Mouse (Mus musculus) MEL (cell line): ENCODE measurements around the gene 2010300C02Rik. TPM values are rescaled to one million over a fixed set of nuclear protein-coding genes. Genes with fewer than 3 reads are reported as not detected.
A peak's percentile ranks its signal among the peaks of the same experiment; 100 is the strongest.

Source experiments
- DNase-seq: peaks from one replicate; pipeline ENCODE4 v3.0.0; 2011; ENCODE audit warnings: low read depth, low spot score
- H3K27ac ChIP-seq: 2 replicates; pipeline ENCODE4 v1.5.1; 2012; ENCODE audit warnings: low read depth, mild to moderate bottlenecking, control low read depth, low read length, moderate library complexity; ENCODE audit not compliant: control insufficient read depth
- H3K27me3 ChIP-seq, 2 experiments: fragments of 150-350 bp in 1 of 2; sonication (generic) in 1 of 2; 2 replicates each; pipeline ENCODE4 v1.6.1; 2012; ENCODE audit warnings: low read length in 2 of 2, mild to moderate bottlenecking in 2 of 2, improper control_type of control experiment in 1 of 2, moderate library complexity in 1 of 2; ENCODE audit not compliant: insufficient read depth in 2 of 2, control insufficient read depth in 1 of 2
- H3K36me3 ChIP-seq, 2 experiments: 2 replicates each; pipeline ENCODE4 v1.6.1; 2012 to 2014; ENCODE audit warnings: low read length in 2 of 2, improper control_type of control experiment in 1 of 2, inconsistent platforms in 1 of 2, mild to moderate bottlenecking in 1 of 2; ENCODE audit not compliant: insufficient read depth in 2 of 2, control insufficient read depth in 1 of 2
- H3K4me1 ChIP-seq, 2 experiments: fragments of 150-350 bp in 1 of 2; sonication (generic) in 1 of 2; 2 replicates each; pipeline ENCODE4 v1.6.1; 2012; ENCODE audit warnings: low read length in 2 of 2, improper control_type of control experiment in 1 of 2, mild to moderate bottlenecking in 1 of 2; ENCODE audit not compliant: insufficient read depth in 2 of 2, control insufficient read depth in 1 of 2
- H3K4me3 ChIP-seq, 2 experiments: fragments of 150-350 bp in 1 of 2; sonication (generic) in 1 of 2; 2 replicates each; pipeline ENCODE4 v1.5.1; 2012; ENCODE audit warnings: low read depth in 2 of 2, low read length in 2 of 2, mild to moderate bottlenecking in 2 of 2, moderate library complexity in 2 of 2, control low read depth in 1 of 2, improper control_type of control experiment in 1 of 2; ENCODE audit not compliant: control insufficient read depth in 1 of 2, insufficient read depth in 1 of 2
- H3K79me2 ChIP-seq: 2 replicates; pipeline ENCODE4 v1.6.1; 2012; ENCODE audit warnings: mild to moderate bottlenecking, low read length, moderate library complexity; ENCODE audit not compliant: control insufficient read depth, poor library complexity, insufficient read depth
- H3K9ac ChIP-seq: 2 replicates; pipeline ENCODE4 v1.6.1; 2012; ENCODE audit warnings: low read depth, mild to moderate bottlenecking, control low read depth, low read length, moderate library complexity; ENCODE audit not compliant: control insufficient read depth, poor library complexity, severe bottlenecking
- H3K9me3 ChIP-seq: fragments of 150-350 bp; sonication (generic); replicated peaks from 2 replicates; pipeline ENCODE4 v1.6.1; 2012; ENCODE audit warnings: mild to moderate bottlenecking, low read length, improper control_type of control experiment, moderate library complexity; ENCODE audit not compliant: insufficient read depth
- BHLHE40 ChIP-seq: IDR thresholded peaks from 2 replicates; pipeline ENCODE4 v1.6.1; 2012; ENCODE audit warnings: low read depth, mild to moderate bottlenecking, inconsistent platforms, low read length, improper control_type of control experiment, borderline replicate concordance
- CHD1 ChIP-seq: IDR thresholded peaks from 2 replicates; pipeline ENCODE4 v1.6.1; 2012; ENCODE audit warnings: low read depth, mild to moderate bottlenecking, inconsistent platforms, low read length, improper control_type of control experiment
- CTCF ChIP-seq, 3 experiments: IDR thresholded peaks in 2 of 3; conservative IDR thresholded peaks in 1 of 3; 2 replicates each; pipeline ENCODE4 v1.5.1; 2011 to 2012; ENCODE audit warnings: low read length in 3 of 3, low read depth in 2 of 3, mild to moderate bottlenecking in 2 of 3, improper control_type of control experiment in 1 of 3, inconsistent platforms in 1 of 3, mixed read lengths in 1 of 3, moderate library complexity in 1 of 3; ENCODE audit not compliant: control insufficient read depth in 1 of 3, insufficient read depth in 1 of 3, poor library complexity in 1 of 3, severe bottlenecking in 1 of 3
- EP300 ChIP-seq, 2 experiments: IDR thresholded peaks; 2 replicates each; pipeline ENCODE4 v1.6.1; 2011; ENCODE audit warnings: improper control_type of control experiment in 2 of 2, low read length in 2 of 2, low read depth in 1 of 2, mild to moderate bottlenecking in 1 of 2
- GABPA ChIP-seq: IDR thresholded peaks from 2 replicates; pipeline ENCODE4 v1.6.1; 2012; ENCODE audit warnings: low read depth, mild to moderate bottlenecking, inconsistent platforms, low read length, improper control_type of control experiment, moderate library complexity
- HCFC1 ChIP-seq: IDR thresholded peaks from 2 replicates; pipeline ENCODE4 v1.6.1; 2012; ENCODE audit warnings: low read depth, mild to moderate bottlenecking, inconsistent platforms, low read length, improper control_type of control experiment, moderate library complexity
- KAT2A ChIP-seq: conservative IDR thresholded peaks from 2 replicates; pipeline ENCODE4 v1.6.1; 2012; ENCODE audit warnings: low read depth, low read length, improper control_type of control experiment, inconsistent platforms
- MAFK ChIP-seq: IDR thresholded peaks from 2 replicates; pipeline ENCODE4 v1.6.1; 2011; ENCODE audit warnings: low read depth, mild to moderate bottlenecking, low read length, improper control_type of control experiment, borderline replicate concordance
- MAZ ChIP-seq: IDR thresholded peaks from 2 replicates; pipeline ENCODE4 v1.6.1; 2012; ENCODE audit warnings: low read depth, mild to moderate bottlenecking, inconsistent platforms, low read length, improper control_type of control experiment
- MEF2A ChIP-seq: IDR thresholded peaks from 2 replicates; pipeline ENCODE4 v1.6.1; 2014; ENCODE audit warnings: low read depth, mild to moderate bottlenecking, inconsistent platforms, low read length, improper control_type of control experiment; ENCODE audit not compliant: poor library complexity, insufficient replicate concordance, severe bottlenecking; ENCODE audit errors: extremely low read depth
- MYB ChIP-seq: IDR thresholded peaks from 2 replicates; pipeline ENCODE4 v1.6.1; 2011; ENCODE audit warnings: mild to moderate bottlenecking, low read depth, low read length, improper control_type of control experiment
- MYC ChIP-seq: IDR thresholded peaks from 2 replicates; pipeline ENCODE4 v1.6.1; 2011; ENCODE audit warnings: low read depth, mild to moderate bottlenecking, low read length, improper control_type of control experiment, moderate library complexity
- NELFE ChIP-seq: IDR thresholded peaks from 2 replicates; pipeline ENCODE4 v1.6.1; 2011; ENCODE audit warnings: low read depth, low read length, improper control_type of control experiment
- POLR2A ChIP-seq, 2 experiments: IDR thresholded peaks; 2 replicates each; pipeline ENCODE4 v1.6.1; 2011 to 2012; ENCODE audit warnings: low read length in 2 of 2, mild to moderate bottlenecking in 2 of 2, control low read depth in 1 of 2, improper control_type of control experiment in 1 of 2, low read depth in 1 of 2, moderate library complexity in 1 of 2; ENCODE audit not compliant: control insufficient read depth in 1 of 2, insufficient read depth in 1 of 2, poor library complexity in 1 of 2
- RAD21 ChIP-seq: IDR thresholded peaks from 2 replicates; pipeline ENCODE4 v1.6.1; 2011; ENCODE audit warnings: mild to moderate bottlenecking, low read depth, low read length, improper control_type of control experiment
- RCOR1 ChIP-seq: IDR thresholded peaks from 2 replicates; pipeline ENCODE4 v1.6.1; 2012; ENCODE audit warnings: low read depth, mild to moderate bottlenecking, inconsistent platforms, low read length, improper control_type of control experiment
- SIN3A ChIP-seq: IDR thresholded peaks from 2 replicates; pipeline ENCODE4 v1.6.1; 2012; ENCODE audit warnings: low read length, improper control_type of control experiment, inconsistent platforms
- SMC3 ChIP-seq: IDR thresholded peaks from 2 replicates; pipeline ENCODE4 v1.6.1; 2011; ENCODE audit warnings: low read depth, low read length, improper control_type of control experiment
- USF1 ChIP-seq: IDR thresholded peaks from 2 replicates; pipeline ENCODE4 v1.6.1; 2014; ENCODE audit warnings: low read depth, mild to moderate bottlenecking, inconsistent platforms, low read length, improper control_type of control experiment, moderate library complexity
- ZC3H11A ChIP-seq: IDR thresholded peaks from 2 replicates; pipeline ENCODE4 v1.6.1; 2012; ENCODE audit warnings: low read depth, mild to moderate bottlenecking, inconsistent platforms, low read length, improper control_type of control experiment
- ZNF384 ChIP-seq: IDR thresholded peaks from 2 replicates; pipeline ENCODE4 v1.6.1; 2012; ENCODE audit warnings: low read depth, mild to moderate bottlenecking, inconsistent platforms, low read length, improper control_type of control experiment
- polyA plus RNA-seq, 2 experiments: library from polyadenylated mRNA; stranded (reverse) in 1 of 2; unstranded in 1 of 2; fragments of >175 nt in 1 of 2; fragments of >200 nt in 1 of 2; gene quantifications; 2 replicates each; pipeline versions ENCODE4 v1.2.1 to v1.2.4; 2012; ENCODE audit warnings: low replicate concordance in 2 of 2, low read depth in 1 of 2; ENCODE audit not compliant: insufficient read length in 2 of 2, insufficient read depth in 1 of 2, missing spikeins in 1 of 2
- total RNA-seq: library from RNA; depleted of rRNA; stranded (reverse); fragments of 300-350 nt; gene quantifications from 2 replicates; pipeline ENCODE4 v1.2.3, GENCODE M21; 2012

The 2010300C02Rik gene
- total and polyA plus RNA-seq, 3 experiments, result not detected

DNA sequence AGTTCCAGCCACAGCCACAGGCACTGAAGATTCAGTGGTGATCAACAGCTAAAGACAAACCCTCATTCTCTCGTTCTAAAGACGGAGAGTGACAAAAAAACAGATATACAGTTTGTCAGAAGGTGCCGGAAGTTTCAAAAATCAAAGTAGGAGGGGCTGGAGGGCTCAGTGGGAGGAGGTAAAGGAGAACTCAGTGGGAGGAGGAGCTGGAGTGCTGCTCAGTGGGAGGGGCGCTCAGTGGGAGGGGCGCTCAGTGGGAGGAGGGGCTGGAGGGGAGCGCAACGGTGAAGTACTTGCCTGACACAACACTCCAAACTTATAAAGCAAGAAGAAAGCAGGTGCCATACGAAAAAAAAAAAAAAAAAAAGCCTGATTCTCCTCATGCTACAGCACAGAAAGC lies 28.7 kb downstream of the 2010300C02Rik start:
- H3K36me3 ChIP-seq, result peaks cover 0 to 6% of the 10 kb centered on the region in 2 experiments; a peak in 1 of 4 replicates

DNA sequence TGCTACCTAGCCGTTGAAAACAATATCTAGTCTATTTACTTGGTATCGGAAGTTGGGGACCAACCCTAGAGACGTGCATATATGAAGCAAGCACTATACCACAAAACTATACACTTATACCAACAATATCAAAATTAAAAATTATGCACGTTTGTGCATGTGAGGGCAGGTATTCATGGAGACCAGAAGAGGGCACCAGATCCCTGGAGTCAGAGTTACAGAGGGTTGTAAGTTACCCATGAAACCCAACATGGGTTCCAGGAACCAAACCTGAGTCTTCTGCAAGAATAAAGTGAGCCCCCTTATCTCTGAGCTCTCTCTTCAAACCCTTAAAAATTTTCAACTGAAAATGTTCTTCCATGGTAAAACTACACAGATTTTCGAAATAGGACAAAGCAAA lies 29.2 kb downstream of the 2010300C02Rik start:
- peaks cover 3 to 5% of the 10 kb centered on the region in 2 experiments; a peak in 2 of 4 replicates for H3K27me3 ChIP-seq
- peak overlapping the region; percentile 42 to 56 for H3K4me3 ChIP-seq
- H3K27ac ChIP-seq, result no peak overlapping the region
- peak; percentile 63 to 80 (median 63) for TF ChIP-seq CTCF (IDR thresholded peaks at IDR 0.05 in 2 of 3, conservative IDR thresholded peaks at IDR 0.05 in 1 of 3; ENCODE audit: control insufficient read depth in 1 of 3, insufficient read depth in 1 of 3, low read depth in 2 of 3, low read length in 3 of 3, poor library complexity in 1 of 3, severe bottlenecking in 1 of 3)
- TF ChIP-seq BHLHE40, result peak; percentile 26; the same call in 1 of the 2 replicates
- peak; percentile 86 for TF ChIP-seq RAD21
- TF ChIP-seq ZC3H11A, result peak; percentile 85
- peak; percentile 85 for TF ChIP-seq SMC3
- no peak for TF ChIP-seq POLR2A (IDR thresholded peaks at IDR 0.05; ENCODE audit: control insufficient read depth in 1 of 2, insufficient read depth in 1 of 2, low read depth in 1 of 2, low read length in 2 of 2, poor library complexity in 1 of 2)
- TF ChIP-seq USF1, result no peak
- peaks cover 0 to 6% of the 10 kb centered on the region in 2 experiments; a peak in 1 of 4 replicates for H3K4me1 ChIP-seq
- peak overlapping the region; percentile 55; the same call in 1 of the 2 replicates for H3K9ac ChIP-seq
- DNase-seq, result peak; percentile 82
- H3K79me2 ChIP-seq, result no peaks in the 10 kb centered on the region
- H3K9me3 ChIP-seq, result no peaks in the 10 kb centered on the region
- peaks cover 0 to 6% of the 10 kb centered on the region in 2 experiments; a peak in 1 of 4 replicates for H3K36me3 ChIP-seq

More for the DNA sequence above, 28.7 kb downstream of the 2010300C02Rik start:
- Histone ChIP-seq H3K27me3 (peaks cover under 1 to 3% of the 10 kb centered on the region in 2 experiments; a peak in 2 of 4 replicates), H3K27ac (no peak overlapping the region), H3K79me2 (no peaks in the 10 kb centered on the region), H3K4me1 (peaks cover 0 to 6% of the 10 kb centered on the region in 2 experiments; a peak in 1 of 4 replicates), H3K4me3 (peak overlapping the region; percentile 42 to 56), H3K9me3 (no peaks in the 10 kb centered on the region), H3K9ac (peak overlapping the region; percentile 55)
- peak; percentile 87 for DNase-seq
- TF ChIP-seq MAZ (peak; percentile 66; the same call in 1 of the 2 replicates), HCFC1 (0 out of 2 replicates have a peak, but pooled peaks have one; percentile 30), MYB (no peak)

DNA sequence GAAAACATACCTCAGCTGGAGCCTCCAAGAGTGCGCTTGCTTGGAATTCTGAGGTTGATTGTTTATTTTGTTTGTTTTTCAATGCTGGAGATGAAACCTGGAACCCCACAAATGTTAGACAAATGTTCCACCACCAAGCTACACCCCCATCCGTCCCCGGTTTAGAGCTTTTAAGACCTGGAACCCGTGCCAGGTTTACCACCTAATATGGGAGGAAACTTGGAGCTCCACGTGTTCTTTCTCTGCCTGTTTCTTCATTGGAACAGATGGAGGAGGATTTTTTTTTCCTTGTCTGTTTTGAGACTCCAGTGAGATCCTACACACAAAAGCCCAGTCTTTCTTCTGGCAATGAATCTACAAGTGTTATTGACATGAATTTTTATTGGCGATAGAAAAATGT lies 30.2 kb downstream of the 2010300C02Rik start:
- no peak for DNase-seq
- no peak overlapping the region for H3K9ac ChIP-seq
- no peak overlapping the region for H3K4me3 ChIP-seq
- H3K36me3 ChIP-seq, result peaks cover 0 to 6% of the 10 kb centered on the region in 2 experiments; a peak in 1 of 4 replicates
- no peaks in the 10 kb centered on the region for H3K9me3 ChIP-seq
- H3K79me2 ChIP-seq, result no peaks in the 10 kb centered on the region
- H3K27ac ChIP-seq, result no peak overlapping the region
- peaks cover 4 to 7% of the 10 kb centered on the region in 2 experiments; a peak in 3 of 4 replicates for H3K27me3 ChIP-seq
- peaks cover 0 to 6% of the 10 kb centered on the region in 2 experiments; a peak in 1 of 4 replicates for H3K4me1 ChIP-seq
- TF ChIP-seq USF1, result no peak
- TF ChIP-seq MAFK, result no peak
- TF ChIP-seq MYC, result no peak
- no peak for TF ChIP-seq MYB
- no peak for TF ChIP-seq CHD1
- no peak for TF ChIP-seq ZC3H11A
- no peak for TF ChIP-seq SIN3A
- TF ChIP-seq HCFC1, result no peak
- no peak for TF ChIP-seq RCOR1
- TF ChIP-seq MAZ, result no peak
- TF ChIP-seq SMC3, result no peak
- TF ChIP-seq KAT2A, result no peak
- TF ChIP-seq NELFE, result no peak
- no peak for TF ChIP-seq RAD21
- TF ChIP-seq EP300 (IDR thresholded peaks at IDR 0.05; ENCODE audit: low read depth in 1 of 2, low read length in 2 of 2), result no peak
- no peak for TF ChIP-seq GABPA
- TF ChIP-seq ZNF384, result no peak
- no peak for TF ChIP-seq MEF2A
